ENCODE assay signal across 18 mouse cellular contexts in the genomic region with DNA sequence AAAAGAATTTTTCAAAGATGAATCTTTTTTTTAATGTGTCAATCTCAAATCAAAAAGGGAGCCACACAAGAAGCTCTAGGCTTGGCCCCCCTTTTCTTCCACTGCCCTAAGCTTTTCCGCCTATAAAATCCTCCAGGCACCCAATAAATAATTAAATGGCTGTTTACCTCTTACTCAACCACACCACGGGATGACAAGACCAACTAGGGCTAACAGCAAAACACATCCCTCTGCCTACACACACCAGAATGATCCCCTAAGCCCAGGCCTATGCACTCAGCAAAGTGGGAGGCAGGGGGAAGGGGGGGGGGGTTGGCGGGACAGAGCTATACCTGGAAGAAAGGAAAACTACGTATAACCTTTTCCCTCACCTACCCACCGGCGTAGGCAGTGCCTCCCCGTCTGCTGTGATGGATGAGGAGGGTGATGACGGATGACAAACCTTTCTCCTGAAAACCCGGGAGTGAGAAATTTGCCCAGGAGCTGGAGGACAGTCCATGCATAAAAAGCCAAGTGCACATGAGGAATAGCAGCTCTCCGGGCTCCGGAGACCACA. TPM values are rescaled to one million over a fixed set of nuclear protein-coding genes. Genes with fewer than 3 reads are reported as not detected.
DNase-seq lines count a peak whose midpoint lies in the region; ATAC-seq and TF ChIP-seq lines count a peak whose summit lies in the region.
"Had no signal": no experiment of that assay in that cellular context is flagged by ENCODE, and none has a peak within 500 bp of the region (broad histone marks: within the 10 kb centered on the region; RNA-seq: fewer than 3 reads in every experiment).

No protein-coding gene starts in this region.

- H3K27me3 ChIP-seq in hindbrain, embryonic 10.5 days (ENCODE audit: insufficient read depth, poor library complexity, severe bottlenecking), result no peaks in the 10 kb centered on the region
- H3K27me3 ChIP-seq in hindbrain, postnatal 0 days (ENCODE audit: insufficient read depth, low read length), result no peaks in the 10 kb centered on the region
- H3K27me3 ChIP-seq in hindbrain, embryonic 16.5 days (replicated peaks; ENCODE audit: control insufficient read depth, insufficient read depth, low read length), result no peaks in the 10 kb centered on the region
- 0 out of 2 replicates have a peak, but pooled peaks cover 4% of the 10 kb centered on the region for H3K27me3 ChIP-seq in midbrain, embryonic 15.5 days (replicated peaks)
- H3K27me3 ChIP-seq: embryonic facial prominence, embryonic 15.5 days; intestine, embryonic 15.5 days had no signal

- H3K36me3 ChIP-seq in hindbrain, embryonic 10.5 days, result peaks cover 5% of the 10 kb centered on the region; the same call in 1 of the 2 replicates
- H3K36me3 ChIP-seq in hindbrain, postnatal 0 days (ENCODE audit: insufficient read depth, low read length), result no peaks in the 10 kb centered on the region
- H3K36me3 ChIP-seq in hindbrain, embryonic 16.5 days (ENCODE audit: control insufficient read depth, insufficient read depth, low read length), result no peaks in the 10 kb centered on the region
- H3K36me3 ChIP-seq in midbrain, embryonic 15.5 days (replicated peaks), result no peaks in the 10 kb centered on the region
- H3K36me3 ChIP-seq: embryonic facial prominence, embryonic 15.5 days; intestine, embryonic 15.5 days had no signal

- H3K9ac ChIP-seq in hindbrain, postnatal 0 days (replicated peaks; ENCODE audit: low read length), result no peak overlapping the region
- no peak overlapping the region for H3K9ac ChIP-seq in hindbrain, embryonic 16.5 days (ENCODE audit: low read depth, low read length)
- no peak overlapping the region for H3K9ac ChIP-seq in midbrain, embryonic 15.5 days
- H3K9ac ChIP-seq: embryonic facial prominence, embryonic 15.5 days; forebrain, embryonic 13.5 days; intestine, embryonic 15.5 days; lung, embryonic 14.5 days had no signal

- H3K27ac ChIP-seq in hindbrain, embryonic 10.5 days, result peak overlapping the region; percentile 17
- no peak overlapping the region for H3K27ac ChIP-seq in hindbrain, postnatal 0 days
- H3K27ac ChIP-seq in hindbrain, embryonic 16.5 days (ENCODE audit: low read depth, low read length), result no peak overlapping the region
- H3K27ac ChIP-seq in midbrain, embryonic 15.5 days, result no peak overlapping the region
- H3K27ac ChIP-seq: forebrain, embryonic 13.5 days; intestine, embryonic 15.5 days had no signal

- no peak for TF ChIP-seq CTCF in hindbrain, postnatal 0 days (IDR thresholded peaks at IDR 0.05; ENCODE audit: low read depth)

- 55% methylated on average over 11 of the region's 11 CpGs for WGBS in hindbrain, embryonic 10.5 days
- WGBS in hindbrain, postnatal 0 days, result 56% methylated on average over 11 of the region's 11 CpGs
- WGBS in hindbrain, embryonic 16.5 days, result 39% methylated on average over 11 of the region's 11 CpGs
- WGBS in midbrain, embryonic 15.5 days, result 48% methylated on average over 11 of the region's 11 CpGs

- DNase-seq in hindbrain, embryonic 10.5 days (ENCODE audit: low spot score), result no peak
- DNase-seq in hindbrain, postnatal 0 days (ENCODE audit: low spot score), result no peak
- DNase-seq in forelimb bud, embryonic 11.5 days (ENCODE audit: low read depth, low spot score), result peak; percentile 59
- no peak for DNase-seq in kidney, adult 9 months
- no peak for DNase-seq in kidney, postnatal 25 days
- DNase-seq: cerebellum, postnatal 36 days; heart, postnatal 10 days; kidney, postnatal 10 days; left cerebral cortex, postnatal 4 days; lung, embryonic 14.5 days; thymus, adult 18-20 months had no signal

- no peak for ATAC-seq in hindbrain, postnatal 0 days
- ATAC-seq in hindbrain, embryonic 16.5 days, result 0 out of 2 replicates have a peak, but pooled peaks have one; percentile 37
- no peak for ATAC-seq in midbrain, embryonic 15.5 days (replicated peaks)
- ATAC-seq in megakaryocyte progenitor cell, adult 5-6 weeks (replicated peaks; ENCODE audit: poor library complexity), result no peak
- ATAC-seq: forebrain, embryonic 13.5 days; intestine, embryonic 15.5 days had no signal

- H3K4me3 ChIP-seq in hindbrain, embryonic 10.5 days, result no peak overlapping the region
- H3K4me3 ChIP-seq in hindbrain, postnatal 0 days (ENCODE audit: low read length), result no peak overlapping the region
- H3K4me3 ChIP-seq in hindbrain, embryonic 16.5 days (ENCODE audit: low read length), result no peak overlapping the region
- H3K4me3 ChIP-seq in midbrain, embryonic 15.5 days, result no peak overlapping the region
- H3K4me3 ChIP-seq: embryonic facial prominence, embryonic 15.5 days; forebrain, embryonic 13.5 days; intestine, embryonic 15.5 days had no signal

- no peak overlapping the region for H3K4me2 ChIP-seq in hindbrain, postnatal 0 days (ENCODE audit: low read depth, low read length)
- H3K4me2 ChIP-seq in hindbrain, embryonic 16.5 days (ENCODE audit: low read length), result peak overlapping the region; percentile 3; the same call in 1 of the 2 replicates
- H3K4me2 ChIP-seq in midbrain, embryonic 15.5 days, result peak overlapping the region; percentile 12; the same call in 1 of the 2 replicates
- H3K4me2 ChIP-seq: embryonic facial prominence, embryonic 15.5 days; intestine, embryonic 15.5 days; lung, embryonic 14.5 days had no signal

- H3K4me1 ChIP-seq in hindbrain, embryonic 10.5 days (replicated peaks), result peaks cover 57% of the 10 kb centered on the region
- H3K4me1 ChIP-seq in hindbrain, postnatal 0 days (ENCODE audit: insufficient read depth, low read length), result peaks cover 8% of the 10 kb centered on the region; the same call in 1 of the 2 replicates
- peaks cover 8% of the 10 kb centered on the region; the same call in 1 of the 2 replicates for H3K4me1 ChIP-seq in hindbrain, embryonic 16.5 days (ENCODE audit: control insufficient read depth, insufficient read depth, low read depth, low read length)
- H3K4me1 ChIP-seq in midbrain, embryonic 15.5 days, result peaks cover 21% of the 10 kb centered on the region

- H3K9me3 ChIP-seq in hindbrain, embryonic 10.5 days, result no peaks in the 10 kb centered on the region
- H3K9me3 ChIP-seq in hindbrain, postnatal 0 days (ENCODE audit: low read length), result no peaks in the 10 kb centered on the region
- H3K9me3 ChIP-seq in hindbrain, embryonic 16.5 days (ENCODE audit: control insufficient read depth, low read length), result no peaks in the 10 kb centered on the region
- no peaks in the 10 kb centered on the region for H3K9me3 ChIP-seq in midbrain, embryonic 15.5 days
- H3K9me3 ChIP-seq: embryonic facial prominence, embryonic 15.5 days; forebrain, embryonic 13.5 days; intestine, embryonic 15.5 days had no signal

RNA-seq across cellular contexts. Expression of gene Zbtb16, which starts 39.7 kb away (rescaled TPM):
- 22.6 and 35.6 TPM in 2 replicates for polyA plus RNA-seq in hindbrain, embryonic 10.5 days (2016; fragmentation: Nextera tagmentation; extraction: Ambion mirVana)
- 11.2 and 13.5 TPM in 2 replicates for total RNA-seq in hindbrain, postnatal 0 days (2014; rRNA removed)
- polyA plus RNA-seq in hindbrain, postnatal 0 days (2015; fragmentation: Nextera tagmentation; extraction: Ambion mirVana), result 5.4 and 6.8 TPM in 2 replicates
- polyA plus RNA-seq in hindbrain, embryonic 16.5 days (2015; fragmentation: Nextera tagmentation; extraction: Ambion mirVana), result 8.3 and 8.4 TPM in 2 replicates
- 7.9 and 8.0 TPM in 2 replicates for polyA plus RNA-seq in midbrain, embryonic 15.5 days (2015; fragmentation: Nextera tagmentation; extraction: Ambion mirVana)
- total RNA-seq in megakaryocyte progenitor cell, adult 5-6 weeks (2015), result 4.7 and 5.8 TPM in 2 replicates
- 4.7 and 5.2 TPM in 2 replicates for total RNA-seq in megakaryocyte progenitor cell, adult 5-6 weeks (2017)
- polyA plus RNA-seq: C2C12 had no signal
